8 mouse cellular contexts compared by ENCODE assay signal in genomic region chr1:155293446-155293845, GRCm38 (mm10). TPM values are rescaled to one million over a fixed set of nuclear protein-coding genes. Genes with fewer than 3 reads are reported as not detected.
A peak's percentile ranks its signal among the peaks of the same experiment; 100 is the strongest.
DNase-seq lines count a peak whose midpoint lies in the region; ATAC-seq and TF ChIP-seq lines count a peak whose summit lies in the region.

No protein-coding gene starts in this region.

- peak; percentile 83 for TF ChIP-seq CTCF in hindbrain, postnatal 0 days (IDR thresholded peaks at IDR 0.05; ENCODE audit: low read depth)
- TF ChIP-seq CTCF in lung, postnatal 0 days (IDR thresholded peaks at IDR 0.05) = peak; percentile 80

- 0 out of 2 replicates have a peak, but pooled peaks have one; percentile 51 for ATAC-seq in embryonic facial prominence, embryonic 15.5 days (ENCODE audit: insufficient number of reproducible peaks, low FRiP score, low TSS enrichment, low read depth)
- ATAC-seq in hindbrain, postnatal 0 days = peak; percentile 76; the same call in 1 of the 2 replicates
- peak; percentile 64; the same call in 1 of the 2 replicates for ATAC-seq in lung, postnatal 0 days

- H3K4me2 ChIP-seq in embryonic facial prominence, embryonic 15.5 days (replicated peaks) = no peak overlapping the region
- H3K4me2 ChIP-seq in hindbrain, postnatal 0 days (ENCODE audit: low read depth, low read length) = no peak overlapping the region
- no peak overlapping the region for H3K4me2 ChIP-seq in lung, postnatal 0 days (replicated peaks; ENCODE audit: low read depth, low read length)

- no peak for TF ChIP-seq EP300 in lung, postnatal 0 days (IDR thresholded peaks at IDR 0.05)

- WGBS in embryonic facial prominence, embryonic 15.5 days = 11% methylated on average over 3 of the region's 3 CpGs
- 10% methylated on average over 3 of the region's 3 CpGs for WGBS in hindbrain, postnatal 0 days
- 11% methylated on average over 3 of the region's 3 CpGs for WGBS in lung, postnatal 0 days

- no peak overlapping the region for H3K9ac ChIP-seq in embryonic facial prominence, embryonic 15.5 days
- no peak overlapping the region for H3K9ac ChIP-seq in hindbrain, postnatal 0 days (replicated peaks; ENCODE audit: low read length)
- H3K9ac ChIP-seq in lung, postnatal 0 days (replicated peaks; ENCODE audit: low read depth) = no peak overlapping the region

- H3K4me1 ChIP-seq in embryonic facial prominence, embryonic 15.5 days = no peaks in the 10 kb centered on the region
- no peaks in the 10 kb centered on the region for H3K4me1 ChIP-seq in hindbrain, postnatal 0 days (ENCODE audit: insufficient read depth, low read length)
- H3K4me1 ChIP-seq in lung, postnatal 0 days (ENCODE audit: insufficient read depth, low read depth, low read length) = no peaks in the 10 kb centered on the region

- no peaks in the 10 kb centered on the region for H3K27me3 ChIP-seq in embryonic facial prominence, embryonic 15.5 days
- no peaks in the 10 kb centered on the region for H3K27me3 ChIP-seq in hindbrain, postnatal 0 days (ENCODE audit: insufficient read depth, low read length)
- no peaks in the 10 kb centered on the region for H3K27me3 ChIP-seq in lung, postnatal 0 days (replicated peaks; ENCODE audit: insufficient read depth, low read length)

- no peak overlapping the region for H3K4me3 ChIP-seq in embryonic facial prominence, embryonic 15.5 days (replicated peaks)
- no peak overlapping the region for H3K4me3 ChIP-seq in hindbrain, postnatal 0 days (ENCODE audit: low read length)
- H3K4me3 ChIP-seq in lung, postnatal 0 days (ENCODE audit: low read depth, low read length) = no peak overlapping the region

- no peaks in the 10 kb centered on the region for H3K9me3 ChIP-seq in embryonic facial prominence, embryonic 15.5 days (replicated peaks)
- H3K9me3 ChIP-seq in hindbrain, postnatal 0 days (ENCODE audit: low read length) = no peaks in the 10 kb centered on the region
- H3K9me3 ChIP-seq in lung, postnatal 0 days (ENCODE audit: low read length) = no peaks in the 10 kb centered on the region

- peak; percentile 36 for DNase-seq in adrenal gland, adult 2 months
- DNase-seq in adrenal gland, postnatal 25 days = no peak
- DNase-seq in thymus, postnatal 14 days = peak; percentile 59
- DNase-seq in thymus, adult 18-20 months = no peak
- peak; percentile 91 for DNase-seq in hindbrain, postnatal 0 days (ENCODE audit: low spot score)
- DNase-seq in lung, postnatal 0 days (ENCODE audit: low spot score) = peak; percentile 86
- peak; percentile 71 for DNase-seq in retina, postnatal 7 days (ENCODE audit: low read depth, low spot score)

- H3K27ac ChIP-seq in embryonic facial prominence, embryonic 15.5 days (replicated peaks) = no peak overlapping the region
- no peak overlapping the region for H3K27ac ChIP-seq in hindbrain, postnatal 0 days
- H3K27ac ChIP-seq in lung, postnatal 0 days (ENCODE audit: low read length) = no peak overlapping the region

- H3K36me3 ChIP-seq in embryonic facial prominence, embryonic 15.5 days = peaks cover 12% of the 10 kb centered on the region; the same call in 1 of the 2 replicates
- peaks cover 16% of the 10 kb centered on the region for H3K36me3 ChIP-seq in hindbrain, postnatal 0 days (ENCODE audit: insufficient read depth, low read length)
- H3K36me3 ChIP-seq in lung, postnatal 0 days (ENCODE audit: insufficient read depth, low read length) = peaks cover 3% of the 10 kb centered on the region; the same call in 1 of the 2 replicates

RNA-seq across cellular contexts. Expression of gene BC034090, which starts 49.2 kb away (rescaled TPM):
- total RNA-seq in adrenal gland, adult 2 months (2021) = 10 to 100 TPM; 29.6 to 33.5 TPM
- polyA plus RNA-seq in adrenal gland, adult 2 months (2012; rRNA removed) = 30.6 and 32.7 TPM in 2 replicates
- total RNA-seq in adrenal gland, postnatal 25 days (2021) = 33.9 and 35.3 TPM in 2 replicates
- 6.3 and 6.5 TPM in 2 replicates for polyA plus RNA-seq in embryonic facial prominence, embryonic 15.5 days (2015; fragmentation: Nextera tagmentation; extraction: Ambion mirVana)
- total RNA-seq in hindbrain, postnatal 0 days (2014; rRNA removed) = 16.1 and 18.8 TPM in 2 replicates
- 3.6 and 3.7 TPM in 2 replicates for polyA plus RNA-seq in hindbrain, postnatal 0 days (2015; fragmentation: Nextera tagmentation; extraction: Ambion mirVana)
- 2.4 and 2.7 TPM in 2 replicates for polyA plus RNA-seq in lung, postnatal 0 days (2015; fragmentation: Nextera tagmentation; extraction: Ambion mirVana)

Comparison
In these comparisons a context has a peak if more than half of its experiments do, and no peak if none do; other contexts are left out.
1. DNase-seq: peak in adrenal gland, adult 2 months (single experiment), thymus, postnatal 14 days (single experiment), hindbrain, postnatal 0 days (single experiment), lung, postnatal 0 days (single experiment) and retina, postnatal 7 days (single experiment); none in adrenal gland, postnatal 25 days (single experiment) and thymus, adult 18-20 months (0 of 2).
2. Peak in every context shown above with its lines, with median percentiles within 50 percentile points of each other: ATAC-seq.